Mouse (Mus musculus) lung, postnatal 4 days (tissue): Measurements from ENCODE around the gene Dct.

ENCODE experiments used
- DNase-seq, 2 experiments: peaks; one replicate each; pipeline ENCODE4 v3.0.0; 2021

The Dct gene

DNA sequence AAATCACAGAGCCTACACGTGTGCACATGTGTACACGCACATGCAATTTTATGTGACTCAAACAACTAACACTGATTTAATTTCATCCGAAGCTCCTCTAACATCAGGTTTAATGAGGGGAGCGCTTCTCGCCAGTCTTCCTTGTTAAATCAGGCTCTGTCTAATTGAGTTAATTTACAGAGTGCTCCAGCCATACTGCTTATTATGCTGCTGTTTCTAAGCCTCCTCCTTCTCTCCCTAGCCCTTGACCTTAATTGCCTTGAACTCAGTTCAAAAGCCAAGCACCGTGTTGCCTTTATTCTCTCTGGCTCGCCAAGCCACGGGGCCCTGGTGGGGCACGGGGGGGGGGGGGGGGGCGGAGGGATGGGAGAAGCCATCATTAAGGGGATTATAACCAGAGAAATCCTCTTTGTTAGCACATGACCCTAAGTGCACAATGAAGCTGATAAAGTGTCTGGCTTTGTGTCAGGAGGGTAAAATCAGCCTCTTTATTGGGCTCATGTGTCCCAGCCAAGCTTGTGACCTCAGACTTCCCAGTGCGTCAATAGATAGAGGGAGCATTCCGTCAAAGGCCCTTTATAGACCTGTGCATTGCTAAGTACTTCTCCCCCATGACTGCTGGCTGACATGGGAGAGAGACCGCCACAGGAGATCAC is at the start of gene Dct:
TSS of gene Dct (minus strand) at position 270 of the 656 bp plus-strand sequence.
- no peak for DNase-seq

- DNase-seq = no peak
Observed at GRCm38 (mm10) chr14:118101227-118101990, 49.4 kb upstream of the Dct start.

- no peak for DNase-seq
Observed at GRCm38 (mm10) chr14:118098265-118098664, 46.2 kb upstream of the Dct start.

DNA sequence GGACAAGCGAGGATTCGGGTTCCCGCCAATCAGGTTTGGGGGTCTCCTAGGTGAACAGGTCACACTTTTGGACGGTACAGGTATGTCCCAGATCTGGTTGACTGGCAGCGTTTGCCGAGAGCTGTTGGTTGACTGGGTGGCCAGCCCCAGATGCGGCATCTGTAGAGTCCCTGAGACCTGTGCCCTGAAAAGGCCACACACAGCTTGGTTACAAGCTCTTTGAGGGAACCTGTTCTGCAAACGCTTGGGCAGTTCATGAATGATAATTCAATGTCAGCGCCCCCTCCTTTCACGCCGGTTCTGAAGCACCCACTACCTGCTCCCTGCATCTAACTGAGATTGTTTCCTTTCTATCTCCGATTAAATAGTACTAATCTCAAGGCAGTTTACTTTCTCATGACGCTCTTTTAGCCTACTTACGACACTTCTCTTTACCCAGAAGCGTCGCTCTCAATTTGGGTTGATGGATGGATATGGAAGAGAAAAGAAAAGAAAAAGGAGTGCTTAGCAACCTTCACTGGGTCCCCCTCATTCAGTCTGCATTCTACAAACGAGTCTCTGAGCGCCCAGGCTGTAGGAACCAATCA is 37.9 kb upstream of the Dct start:
- DNase-seq = no peak

- peak; percentile 95 for DNase-seq
Observed at GRCm38 (mm10) chr14:118089215-118089805, 37.3 kb upstream of the Dct start.

DNA sequence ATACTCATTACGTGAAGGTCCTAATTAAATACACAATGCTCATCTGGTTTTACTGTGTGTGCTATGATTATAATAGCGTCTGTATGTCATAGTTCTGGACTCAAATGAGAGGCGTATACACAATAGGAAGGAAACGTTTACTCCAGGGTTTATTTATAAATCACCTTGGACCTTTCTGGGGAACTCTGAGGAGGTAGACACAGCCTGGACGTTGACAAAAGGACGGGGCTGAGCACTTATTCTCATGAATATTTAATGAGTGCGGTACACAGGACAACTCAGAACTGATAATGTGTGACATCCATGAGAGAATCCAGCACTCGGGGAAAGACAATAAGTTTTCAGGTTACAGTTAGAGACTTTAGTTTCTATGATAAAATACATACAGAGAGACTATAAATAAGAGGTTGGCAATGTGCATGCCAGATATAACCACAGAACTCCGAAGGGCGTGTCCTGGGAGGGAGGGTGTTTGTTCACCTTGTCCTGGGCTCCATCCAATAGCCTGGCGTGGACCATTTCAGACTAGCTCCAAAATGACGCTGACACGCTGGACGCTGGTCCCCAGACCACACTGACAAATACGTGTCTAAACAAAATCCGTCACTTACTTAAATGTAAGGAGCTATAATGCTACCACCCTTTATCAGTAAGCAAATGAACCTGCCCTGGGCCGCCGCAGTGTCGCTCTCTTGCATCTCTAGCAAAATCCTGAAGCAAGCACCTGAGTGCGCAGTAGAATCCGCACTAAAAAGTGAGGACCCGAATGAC is 36.6 kb upstream of the Dct start:
- DNase-seq = no peak

DNA sequence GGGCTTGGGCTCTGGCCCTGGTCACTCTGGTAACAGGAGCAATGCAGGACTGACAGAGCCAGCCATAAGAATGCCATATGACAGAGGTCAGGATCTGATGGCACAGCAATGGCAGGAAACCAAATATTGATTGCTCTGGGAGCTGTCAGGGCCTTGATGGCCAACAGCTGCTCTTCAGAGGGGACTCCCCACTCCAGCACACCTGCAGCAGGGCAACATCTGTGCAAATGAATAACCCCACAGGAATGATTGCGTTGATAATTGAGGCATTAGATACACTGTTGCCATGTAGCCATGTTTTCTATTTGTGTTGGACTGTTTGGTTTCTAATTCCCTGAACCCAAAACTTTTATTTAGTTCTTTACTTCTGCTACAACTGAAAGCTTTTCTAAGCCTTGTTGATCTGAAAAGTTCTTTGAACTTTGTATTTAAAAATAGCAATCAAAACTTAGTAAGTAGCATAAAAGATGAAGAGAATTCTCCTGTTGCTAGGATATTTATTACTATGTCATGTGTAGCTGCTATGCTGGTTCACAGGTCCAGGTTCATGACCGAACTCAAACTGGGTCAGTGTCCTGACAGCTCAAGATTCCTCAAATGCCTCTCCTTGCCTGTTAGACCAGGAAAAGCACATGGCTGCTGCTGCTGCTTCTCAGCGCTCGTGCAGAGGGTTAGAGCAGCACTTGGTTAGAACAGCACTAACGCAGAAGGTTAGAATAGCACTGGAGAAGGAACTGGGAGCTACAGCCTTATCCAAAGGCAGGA is 34.4 kb upstream of the Dct start:
- no peak for DNase-seq

DNA sequence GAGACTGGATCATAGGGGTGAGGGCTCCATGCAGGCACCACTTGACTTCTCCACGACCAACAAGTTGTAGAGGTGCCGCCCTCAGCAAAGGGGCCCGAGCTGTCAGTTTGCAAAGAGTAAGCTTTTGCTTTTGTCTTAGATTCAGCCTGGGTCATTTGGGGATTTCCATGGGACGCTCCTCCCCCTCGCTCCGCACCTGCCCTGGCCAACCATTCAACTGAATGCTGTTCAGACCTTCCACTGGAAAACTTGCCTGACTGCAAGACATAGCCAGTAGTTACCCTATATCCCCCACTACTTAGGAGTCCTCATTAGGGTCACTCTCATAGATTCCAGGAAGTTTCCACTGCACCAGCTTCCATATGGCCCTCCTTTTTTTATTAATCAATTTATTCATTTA is 31.8 kb upstream of the Dct start:
- no peak for DNase-seq

DNA sequence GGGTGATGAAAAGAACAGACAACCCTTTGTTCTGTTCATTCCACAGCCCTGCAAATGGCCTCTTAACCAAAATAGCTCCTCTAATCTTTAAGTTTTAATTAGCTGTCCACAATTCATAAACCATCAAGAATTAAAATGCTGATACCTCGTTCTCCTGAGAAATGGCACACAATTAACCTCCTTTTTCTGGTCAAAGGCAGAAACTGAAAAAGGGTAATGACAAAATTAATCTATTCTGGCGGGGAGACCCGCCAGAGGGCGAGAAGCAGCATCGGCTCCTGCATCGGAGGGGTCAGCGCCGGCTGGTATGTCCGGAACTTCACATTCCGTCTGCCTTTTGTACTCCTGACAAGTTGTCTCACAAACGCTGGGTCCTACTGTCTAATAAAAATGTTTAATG is 28.6 kb upstream of the Dct start:
- no peak for DNase-seq

GRCm38 (mm10) chr14:118070100-118070499 is 18.1 kb upstream of the Dct start:
- DNase-seq = no peak

- no peak for DNase-seq
Observed at GRCm38 (mm10) chr14:118069439-118070079, 17.5 kb upstream of the Dct start.

DNA sequence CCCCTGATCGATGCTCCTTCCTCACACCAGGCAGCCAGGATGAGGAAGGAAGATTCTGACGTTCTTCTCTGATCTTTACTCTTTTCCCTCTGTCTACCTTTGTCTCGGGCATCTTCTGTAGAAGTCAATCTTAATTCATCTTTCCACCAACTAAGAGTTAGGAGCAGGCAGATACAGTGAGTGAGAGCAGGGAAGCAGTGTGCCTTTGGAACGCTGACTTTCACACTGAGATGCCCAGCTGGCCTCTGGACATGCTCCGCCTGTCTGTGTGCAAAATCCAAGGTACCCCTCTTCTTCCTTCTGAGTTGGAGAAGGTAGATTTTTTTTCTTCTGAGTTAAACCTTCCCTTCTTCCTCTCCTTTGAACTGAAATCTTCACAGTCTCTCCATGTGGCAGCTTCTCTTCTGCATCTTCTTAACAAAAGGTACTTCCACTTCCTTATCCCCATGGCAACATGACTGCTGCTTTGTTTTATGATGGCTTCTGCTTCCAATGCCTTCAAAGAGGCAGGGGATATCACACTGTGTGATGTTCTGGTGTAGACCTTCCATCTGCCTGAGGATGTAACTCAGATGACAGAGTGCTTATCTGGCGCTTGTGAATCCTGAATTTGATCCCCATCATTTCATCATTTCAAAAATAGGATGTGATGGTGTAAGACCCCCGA is 9.9 kb upstream of the Dct start:
- no peak for DNase-seq

- no peak for DNase-seq
Observed at GRCm38 (mm10) chr14:118058581-118058886, 6.5 kb upstream of the Dct start.

GRCm38 (mm10) chr14:118057696-118058580 is 5.9 kb upstream of the Dct start:
- peak; percentile 13 to 57 for DNase-seq

DNA sequence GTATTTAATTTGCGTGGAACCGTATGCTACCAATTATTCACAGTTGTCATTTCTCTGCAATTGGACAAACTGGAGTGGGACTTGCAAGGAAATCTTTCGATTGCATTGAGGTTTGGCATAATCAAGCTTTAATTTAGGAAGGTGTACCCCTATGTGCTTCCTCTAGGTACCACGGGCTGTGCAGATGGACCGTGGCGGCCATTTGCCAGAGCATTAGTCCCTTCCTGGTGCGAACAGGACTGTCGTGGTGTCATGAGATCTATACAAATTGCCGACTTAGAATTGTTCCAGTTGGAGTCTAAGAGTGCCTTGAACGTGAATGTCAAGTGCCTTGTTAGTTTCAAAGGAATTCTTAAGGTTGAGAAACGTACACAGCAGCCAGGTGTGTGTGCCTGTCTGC is 726 bp upstream of the Dct start:
- no peak for DNase-seq

DNA sequence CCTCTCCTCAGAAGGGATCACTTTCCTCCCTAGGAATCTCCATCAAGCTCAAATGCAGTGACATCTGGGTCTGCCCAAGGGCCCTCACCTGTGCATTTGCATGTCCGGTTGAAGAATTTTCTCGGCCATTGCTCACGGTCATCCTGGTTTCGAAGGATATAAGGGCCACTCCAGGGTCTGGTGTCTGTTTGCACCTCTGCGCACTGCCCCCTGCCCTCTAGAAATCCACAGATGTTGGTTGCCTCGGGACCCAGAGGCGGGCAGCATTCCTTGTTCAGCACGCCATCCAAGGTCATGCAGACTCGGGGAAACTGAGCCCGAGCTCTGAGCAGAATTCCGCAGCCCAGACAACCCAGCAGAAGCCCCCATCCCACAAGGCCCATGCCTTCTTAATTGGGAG is 648 bp downstream of the Dct start:
- DNase-seq = peak in 1 of 2 experiments; percentile 5

DNA sequence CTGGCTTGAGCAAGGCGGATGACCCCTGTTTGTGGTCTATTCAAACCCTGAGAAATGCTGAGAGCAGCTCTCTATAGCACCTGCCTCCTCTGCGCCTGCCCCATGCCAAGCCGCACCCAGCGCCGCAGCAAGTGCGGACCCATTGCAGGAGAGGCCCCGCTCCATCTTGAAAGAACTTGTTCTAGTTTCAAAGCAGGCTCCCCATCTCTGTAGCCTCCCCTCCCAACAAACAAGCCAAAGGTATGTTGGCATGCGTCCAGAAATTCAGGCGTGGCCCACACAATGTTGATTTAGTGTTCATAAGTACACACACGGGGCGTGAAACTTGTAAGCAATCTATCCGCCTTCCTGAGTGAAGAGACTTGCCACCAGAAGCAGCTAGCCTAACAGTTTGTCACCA is 1.1 kb downstream of the Dct start:
- peak; percentile 63 to 78 for DNase-seq

DNA sequence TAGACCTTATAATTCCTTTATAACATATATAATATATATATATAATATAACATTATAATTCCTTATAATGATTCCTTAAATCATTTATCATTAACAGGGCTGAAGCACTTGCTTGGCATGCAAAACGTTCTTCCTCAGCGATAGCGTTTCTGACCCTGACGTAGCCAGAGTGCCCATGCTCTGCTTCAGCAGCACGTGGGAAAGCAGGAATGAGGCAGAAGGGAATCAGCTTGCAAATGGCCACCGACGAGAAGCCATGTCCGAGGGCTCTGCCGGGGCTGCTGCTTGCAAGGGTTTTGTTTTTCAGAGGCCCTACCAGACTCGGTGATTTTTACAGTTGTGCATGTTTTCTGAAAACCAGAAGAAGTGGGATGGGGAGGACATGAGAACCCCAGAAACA is 1.6 kb downstream of the Dct start:
- no peak for DNase-seq

DNA sequence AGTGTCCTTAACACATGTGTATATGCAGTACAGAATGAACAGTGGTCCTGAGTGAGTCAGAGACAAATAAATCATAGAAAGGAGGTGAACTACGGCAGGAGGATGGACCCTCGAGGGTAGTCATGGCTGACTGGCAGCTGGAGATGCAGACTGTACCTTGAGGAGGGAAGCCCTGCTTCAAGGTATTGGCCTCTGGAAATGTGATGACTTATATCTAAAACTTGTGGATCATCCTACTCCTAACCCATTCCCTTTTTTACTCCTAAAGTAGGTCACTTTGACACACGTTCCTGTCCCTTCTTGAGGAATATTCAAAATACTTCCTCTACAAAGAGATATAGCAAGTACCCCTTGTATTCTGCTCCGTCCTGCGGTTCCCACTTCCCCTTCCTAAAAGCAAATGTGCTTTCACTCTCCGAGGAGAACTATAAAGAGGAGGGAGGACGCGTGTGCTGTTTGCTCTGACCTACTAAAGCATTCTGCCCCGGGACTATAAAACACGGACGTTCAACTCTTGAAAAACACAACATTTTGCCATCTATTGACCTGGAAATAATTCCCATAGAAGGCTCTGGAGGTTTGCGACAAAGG is 2.3 kb downstream of the Dct start:
- DNase-seq = no peak

- DNase-seq = peak; percentile 38 to 46
Observed at GRCm38 (mm10) chr14:118042963-118043362, 9.1 kb downstream of the Dct start.
